Mouse (Mus musculus): ENCODE data around the gene Csf3. TPM values are rescaled to one million over a fixed set of nuclear protein-coding genes. Genes with fewer than 3 reads are reported as not detected.
A peak's percentile ranks its signal among the peaks of the same experiment; 100 is the strongest.
"Not testable (repeated sequence)": the region's sequence is repeated elsewhere in the genome, so short reads cannot be mapped to it uniquely, and the experiment has no call there.

Csf3 gene
- 0.08 and 0.11 TPM in 2 replicates for polyA plus RNA-seq (2015; fragmentation: Nextera tagmentation; extraction: Ambion mirVana)

- WGBS, result 45% methylated on average over 10 of the region's 10 CpGs
- Histone ChIP-seq H3K4me2 (replicated peaks; ENCODE audit: low read depth) (no peak within 1 kb of the TSS), H3K36me3 (ENCODE audit: control insufficient read depth, insufficient read depth, low read length) (no peaks in the 10 kb centered on the region; the same call in 1 of the 2 replicates), H3K4me1 (replicated peaks; ENCODE audit: control insufficient read depth, insufficient read depth) (no peaks in the 10 kb centered on the region), H3K27ac (replicated peaks) (no peak within 1 kb of the TSS), H3K9ac (ENCODE audit: low read length) (no peak within 1 kb of the TSS), H3K9me3 (ENCODE audit: control insufficient read depth, low read length) (no peaks in the 10 kb centered on the region), H3K4me3 (ENCODE audit: low read depth, low read length) (no peak within 1 kb of the TSS), H3K27me3 (ENCODE audit: control insufficient read depth, insufficient read depth, low read length) (no peaks in the 10 kb centered on the region)
- ATAC-seq (ENCODE audit: low FRiP score, low TSS enrichment) (no peak), DNase-seq (ENCODE audit: low spot score) (peak; percentile 47)
- TF ChIP-seq EP300 (optimal IDR thresholded peaks at IDR 0.05) (no peak), CTCF (IDR thresholded peaks at IDR 0.05; ENCODE audit: low read depth) (no peak)
Measured at GRCm38 (mm10) chr11:98701213-98701670, at the start of gene Csf3. Gene Csf3 (plus strand): TSS chr11:98701263.

- peak; percentile 76 for TF ChIP-seq CTCF (IDR thresholded peaks at IDR 0.05; ENCODE audit: low read depth)
- H3K36me3 ChIP-seq (ENCODE audit: control insufficient read depth, insufficient read depth, low read length); H3K27me3 ChIP-seq (ENCODE audit: control insufficient read depth, insufficient read depth, low read length); H3K4me2 ChIP-seq (replicated peaks; ENCODE audit: low read depth); H3K9ac ChIP-seq (ENCODE audit: low read length); H3K4me1 ChIP-seq (replicated peaks; ENCODE audit: control insufficient read depth, insufficient read depth); H3K9me3 ChIP-seq (ENCODE audit: control insufficient read depth, low read length); H3K4me3 ChIP-seq (ENCODE audit: low read depth, low read length); H3K27ac ChIP-seq (replicated peaks): not testable (repeated sequence)
- ATAC-seq (ENCODE audit: low FRiP score, low TSS enrichment) (peak; percentile 85), DNase-seq (ENCODE audit: low spot score) (peak; percentile 75)
- 8% methylated on average over 7 of the region's 7 CpGs for WGBS
Measured at GRCm38 (mm10) chr11:98655076-98655475, 46.0 kb upstream of the Csf3 start.

- WGBS, result 8% methylated on average over 6 of the region's 6 CpGs
- peak; percentile 67 for ATAC-seq (ENCODE audit: low FRiP score, low TSS enrichment)
- Histone ChIP-seq H3K27ac (replicated peaks) (no peak overlapping the region), H3K4me1 (replicated peaks; ENCODE audit: control insufficient read depth, insufficient read depth) (no peaks in the 10 kb centered on the region), H3K9ac (ENCODE audit: low read length) (no peak overlapping the region), H3K9me3 (ENCODE audit: control insufficient read depth, low read length) (no peaks in the 10 kb centered on the region), H3K36me3 (ENCODE audit: control insufficient read depth, insufficient read depth, low read length) (no peaks in the 10 kb centered on the region), H3K4me2 (replicated peaks; ENCODE audit: low read depth) (no peak overlapping the region), H3K27me3 (ENCODE audit: control insufficient read depth, insufficient read depth, low read length) (no peaks in the 10 kb centered on the region), H3K4me3 (ENCODE audit: low read depth, low read length) (no peak overlapping the region)
- DNase-seq (ENCODE audit: low spot score), result peak; percentile 49
- peak; percentile 90 for TF ChIP-seq CTCF (IDR thresholded peaks at IDR 0.05; ENCODE audit: low read depth)
- no peak for TF ChIP-seq EP300 (optimal IDR thresholded peaks at IDR 0.05)
Measured at GRCm38 (mm10) chr11:98660517-98660916, 40.5 kb upstream of the Csf3 start.

- no peak within 1 kb of the TSS for H3K9ac ChIP-seq (ENCODE audit: low read length)
- no peaks in the 10 kb centered on the region for H3K4me1 ChIP-seq (replicated peaks; ENCODE audit: control insufficient read depth, insufficient read depth)
- DNase-seq (ENCODE audit: low spot score) (no peak), ATAC-seq (ENCODE audit: low FRiP score, low TSS enrichment) (peak; percentile 41; the same call in 1 of the 2 replicates)
- no peaks in the 10 kb centered on the region for H3K9me3 ChIP-seq (ENCODE audit: control insufficient read depth, low read length)
- WGBS, result 11% methylated on average over 4 of the region's 4 CpGs
- no peaks in the 10 kb centered on the region for H3K27me3 ChIP-seq (ENCODE audit: control insufficient read depth, insufficient read depth, low read length)
- no peak within 1 kb of the TSS for H3K4me3 ChIP-seq (ENCODE audit: low read depth, low read length)
- no peak for TF ChIP-seq EP300 (optimal IDR thresholded peaks at IDR 0.05)
- no peak for TF ChIP-seq CTCF (IDR thresholded peaks at IDR 0.05; ENCODE audit: low read depth)
- no peak within 1 kb of the TSS for H3K4me2 ChIP-seq (replicated peaks; ENCODE audit: low read depth)
- H3K27ac ChIP-seq (replicated peaks), result no peak within 1 kb of the TSS; the same call in 1 of the 2 replicates
- no peaks in the 10 kb centered on the region for H3K36me3 ChIP-seq (ENCODE audit: control insufficient read depth, insufficient read depth, low read length)
Measured at GRCm38 (mm10) chr11:98664091-98664490, 37.0 kb upstream of the Csf3 start, which contains the start of gene Gsdma. Gene Gsdma (plus strand): TSS chr11:98664351.

- no peaks in the 10 kb centered on the region for H3K36me3 ChIP-seq (ENCODE audit: control insufficient read depth, insufficient read depth, low read length)
- no peak for ATAC-seq (ENCODE audit: low FRiP score, low TSS enrichment)
- no peak for DNase-seq (ENCODE audit: low spot score)
- H3K9ac ChIP-seq (ENCODE audit: low read length), result no peak overlapping the region
- H3K4me3 ChIP-seq (ENCODE audit: low read depth, low read length), result no peak overlapping the region
- no peaks in the 10 kb centered on the region for H3K4me1 ChIP-seq (replicated peaks; ENCODE audit: control insufficient read depth, insufficient read depth)
- 43% methylated on average over 2 of the region's 2 CpGs for WGBS
- no peak overlapping the region for H3K4me2 ChIP-seq (replicated peaks; ENCODE audit: low read depth)
- no peaks in the 10 kb centered on the region for H3K27me3 ChIP-seq (ENCODE audit: control insufficient read depth, insufficient read depth, low read length)
- no peak for TF ChIP-seq EP300 (optimal IDR thresholded peaks at IDR 0.05)
- no peak for TF ChIP-seq CTCF (IDR thresholded peaks at IDR 0.05; ENCODE audit: low read depth)
- H3K27ac ChIP-seq (replicated peaks), result no peak overlapping the region
- H3K9me3 ChIP-seq (ENCODE audit: control insufficient read depth, low read length), result no peaks in the 10 kb centered on the region
Measured at GRCm38 (mm10) chr11:98668984-98669383, 32.1 kb upstream of the Csf3 start.

- no peaks in the 10 kb centered on the region for H3K4me1 ChIP-seq (replicated peaks; ENCODE audit: control insufficient read depth, insufficient read depth)
- TF ChIP-seq EP300 (optimal IDR thresholded peaks at IDR 0.05) (no peak), CTCF (IDR thresholded peaks at IDR 0.05; ENCODE audit: low read depth) (no peak)
- WGBS, result 40% methylated on average over 3 of the region's 3 CpGs
- no peak overlapping the region for H3K9ac ChIP-seq (ENCODE audit: low read length)
- H3K36me3 ChIP-seq (ENCODE audit: control insufficient read depth, insufficient read depth, low read length), result no peaks in the 10 kb centered on the region
- no peak for ATAC-seq (ENCODE audit: low FRiP score, low TSS enrichment)
- no peak overlapping the region for H3K4me2 ChIP-seq (replicated peaks; ENCODE audit: low read depth)
- H3K9me3 ChIP-seq (ENCODE audit: control insufficient read depth, low read length), result no peaks in the 10 kb centered on the region
- no peaks in the 10 kb centered on the region for H3K27me3 ChIP-seq (ENCODE audit: control insufficient read depth, insufficient read depth, low read length)
- no peak overlapping the region for H3K27ac ChIP-seq (replicated peaks)
- H3K4me3 ChIP-seq (ENCODE audit: low read depth, low read length), result no peak overlapping the region
- DNase-seq (ENCODE audit: low spot score), result no peak
Measured at GRCm38 (mm10) chr11:98671284-98671815, 29.7 kb upstream of the Csf3 start.

Measured in stomach, postnatal 0 days (tissue).